Mouse (Mus musculus) forebrain, postnatal 0 days (tissue): ENCODE data around the gene Clip2. TPM values are rescaled to one million over a fixed set of nuclear protein-coding genes. Genes with fewer than 3 reads are reported as not detected.
"Not testable (repeated sequence)": the region's sequence is repeated elsewhere in the genome, so short reads cannot be mapped to it uniquely, and the experiment has no call there.

Experiments used
- ATAC-seq: fragments of 200-750 bp; cut with Nextera tagmentation; 2 replicates; pipeline ENCODE4 v1.8.0; 2017; ENCODE audit warnings: mild to moderate bottlenecking, moderate library complexity
- DNase-seq: peaks from one replicate; pipeline ENCODE4 v3.0.0-alpha.2; 2015
- H3K27ac ChIP-seq: fragments of 300-500 bp; sonication (generic); 2 replicates; pipeline ENCODE4 v1.5.1; 2014; ENCODE audit warnings: low read depth, mild to moderate bottlenecking, antibody characterized with exemption, low read length, moderate library complexity, mixed read lengths
- H3K27me3 ChIP-seq: fragments of 300-500 bp; sonication (generic); 2 replicates; pipeline ENCODE4 v1.6.1; 2014; ENCODE audit warnings: mild to moderate bottlenecking, low read length, mixed read lengths; ENCODE audit not compliant: insufficient read depth
- H3K36me3 ChIP-seq: fragments of 300-500 bp; sonication (generic); 2 replicates; pipeline ENCODE4 v1.6.1; 2014; ENCODE audit warnings: mild to moderate bottlenecking, moderate library complexity; ENCODE audit not compliant: insufficient read depth
- H3K4me1 ChIP-seq: fragments of 300-500 bp; sonication (generic); 2 replicates; pipeline ENCODE4 v1.6.1; 2014; ENCODE audit warnings: antibody characterized with exemption; ENCODE audit not compliant: insufficient read depth
- H3K4me2 ChIP-seq: fragments of 300-500 bp; sonication (generic); 2 replicates; pipeline ENCODE4 v1.6.1; 2014; ENCODE audit warnings: low read depth, mild to moderate bottlenecking, moderate library complexity
- H3K4me3 ChIP-seq: fragments of 300-500 bp; sonication (generic); 2 replicates; pipeline ENCODE4 v1.5.1; 2014; ENCODE audit warnings: low read depth, low read length, mixed read lengths
- H3K9ac ChIP-seq: fragments of 300-500 bp; sonication (generic); 2 replicates; pipeline ENCODE4 v1.6.1; 2014; ENCODE audit warnings: mild to moderate bottlenecking
- H3K9me3 ChIP-seq: fragments of 300-500 bp; sonication (generic); 2 replicates; pipeline ENCODE4 v1.6.1; 2016; ENCODE audit warnings: low read length
- CTCF ChIP-seq: sonication (generic); IDR thresholded peaks from 2 replicates; pipeline ENCODE4 v1.5.1; 2016; ENCODE audit warnings: antibody characterized with exemption, control low read depth, low read depth
- WGBS: fragments of 180-500 bp; shearing (Covaris S2); extraction: QIAGEN DNeasy Blood & Tissue Kit; methylation state at CpG from one replicate; pipeline ENCODE4 v1.1.7; 2014; 5-methylcytosine and 5-hydroxymethylcytosine counted together
- polyA plus RNA-seq: library from polyadenylated mRNA; unstranded; fragments of >200 nt; fragmentation: Nextera tagmentation; extraction: Ambion mirVana; gene quantifications from 2 replicates; pipeline ENCODE4 v1.2.1, GENCODE M21; 2015
- total RNA-seq: library from RNA; depleted of rRNA; stranded (reverse); fragments of >200 nt; gene quantifications from 2 replicates; pipeline ENCODE4 v1.2.3, GENCODE M21; 2014

Clip2 gene
- total and polyA plus RNA-seq, 2 experiments from 2014 or later = 14.5 to 162 TPM

- H3K27me3 ChIP-seq = no peaks in the 10 kb centered on the region
- no peaks in the 10 kb centered on the region for H3K4me1 ChIP-seq
- H3K36me3 ChIP-seq = peaks cover 14% of the 10 kb centered on the region
- no peak overlapping the region for H3K4me2 ChIP-seq
- H3K9ac ChIP-seq = no peak overlapping the region
- DNase-seq (no peak), ATAC-seq (no peak)
- no peak for TF ChIP-seq CTCF
- H3K4me3 ChIP-seq = no peak overlapping the region
- 79% methylated on average over 7 of the region's 7 CpGs for whole genome bisulfite sequencing
- H3K9me3 ChIP-seq = no peaks in the 10 kb centered on the region
- H3K27ac ChIP-seq = no peak overlapping the region
These were observed 67.0 kb downstream of the Clip2 start for GRCm38 (mm10) chr5:134485183-134485730.

DNA sequence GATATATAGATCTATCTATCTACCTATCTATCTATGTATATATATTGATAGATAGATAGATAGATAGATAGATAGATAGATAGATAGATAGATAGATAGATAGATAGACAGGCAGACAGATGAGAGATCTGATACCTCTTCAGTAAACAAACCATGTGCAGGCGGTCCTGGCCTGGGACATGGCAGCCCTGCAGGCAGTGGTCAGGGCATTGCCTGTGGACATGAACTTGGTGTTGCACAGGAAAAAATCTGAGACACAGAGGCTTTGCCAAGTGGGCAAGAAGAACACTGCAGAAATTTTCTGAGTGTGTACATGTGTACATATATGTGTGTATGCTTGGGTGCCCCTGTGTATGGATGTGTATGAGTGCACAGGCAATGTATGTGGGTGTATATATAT is 68.9 kb downstream of the Clip2 start:
- H3K4me3 ChIP-seq = no peak overlapping the region
- no peak for DNase-seq
- no peaks in the 10 kb centered on the region for H3K36me3 ChIP-seq
- H3K9me3 ChIP-seq = no peaks in the 10 kb centered on the region
- no peak overlapping the region for H3K4me2 ChIP-seq
- 87% methylated on average over 1 of the region's 1 CpGs for WGBS
- H3K4me1 ChIP-seq = no peaks in the 10 kb centered on the region
- no peaks in the 10 kb centered on the region for H3K27me3 ChIP-seq
- ATAC-seq = no peak
- TF ChIP-seq CTCF = no peak
- no peak overlapping the region for H3K9ac ChIP-seq
- no peak overlapping the region for H3K27ac ChIP-seq

DNA sequence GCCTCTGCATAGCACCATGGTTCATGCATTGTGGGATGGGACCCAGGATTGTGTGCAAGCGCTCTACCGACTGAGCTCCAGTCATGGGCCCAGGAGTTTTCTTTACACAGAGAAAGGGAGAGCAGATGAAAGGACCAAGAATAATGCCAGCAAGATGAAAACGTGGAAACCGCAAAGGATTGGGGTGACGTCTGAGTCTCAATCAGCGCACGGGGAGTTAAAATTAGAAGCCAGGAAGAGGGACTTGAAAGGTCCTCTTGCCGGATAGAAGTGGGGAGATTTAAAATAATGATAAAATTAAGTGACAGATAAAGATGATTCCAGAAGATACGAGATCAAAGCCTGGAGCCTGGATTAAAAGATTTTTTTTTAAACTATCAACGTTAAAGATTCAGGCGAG is 69.9 kb downstream of the Clip2 start:
- H3K4me2 ChIP-seq = no peak overlapping the region
- no peaks in the 10 kb centered on the region for H3K36me3 ChIP-seq
- H3K27me3 ChIP-seq = no peaks in the 10 kb centered on the region
- no peaks in the 10 kb centered on the region for H3K9me3 ChIP-seq
- H3K4me3 ChIP-seq = no peak overlapping the region
- TF ChIP-seq CTCF = no peak
- H3K9ac ChIP-seq = no peak overlapping the region
- H3K4me1 ChIP-seq = no peaks in the 10 kb centered on the region
- WGBS = 43% methylated on average over 11 of the region's 11 CpGs
- ATAC-seq (no peak), DNase-seq (no peak)
- no peak overlapping the region for H3K27ac ChIP-seq

DNA sequence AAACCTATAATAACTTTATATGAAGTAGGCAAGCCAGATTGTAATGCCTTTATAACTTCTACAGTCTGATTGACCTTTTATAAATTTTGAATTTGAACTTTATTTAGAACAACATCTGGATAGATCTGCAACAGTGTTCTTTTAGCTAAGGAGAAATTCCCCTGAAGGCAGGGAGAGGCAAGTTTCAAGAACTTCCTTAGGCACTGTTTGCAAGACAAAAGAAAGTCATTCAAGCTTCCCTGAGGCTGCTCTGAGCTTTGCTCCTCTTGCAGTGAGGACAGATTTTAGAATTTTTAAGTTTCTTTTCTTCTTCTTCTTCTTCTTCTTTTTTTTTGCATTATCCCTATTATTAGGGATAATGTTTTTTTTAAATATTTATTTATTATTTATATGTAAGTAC is 73.3 kb downstream of the Clip2 start:
- not testable (repeated sequence) for DNase-seq, H3K9ac ChIP-seq, ATAC-seq

DNA sequence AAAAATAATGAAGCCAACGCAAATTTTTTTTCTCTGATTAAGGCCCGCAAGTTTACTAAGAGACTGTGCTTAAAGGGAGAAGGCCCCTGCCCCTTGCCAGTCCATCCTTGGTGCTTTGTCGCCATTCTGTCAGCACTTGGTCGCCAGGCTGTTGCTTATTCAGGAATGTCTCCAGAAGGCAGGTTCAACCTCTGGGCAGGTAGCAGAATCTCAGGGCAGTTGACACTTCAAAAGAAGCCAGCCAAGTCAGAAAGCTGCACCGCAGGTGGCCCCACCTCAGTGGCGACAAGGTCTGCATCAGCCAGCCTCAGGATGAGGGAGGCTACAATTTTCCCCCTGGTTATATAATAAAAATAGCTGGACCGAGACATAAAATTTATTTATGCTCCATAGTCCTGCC is 76.5 kb downstream of the Clip2 start:
- 90% methylated on average over 7 of the region's 7 CpGs for WGBS

More for the DNA sequence above, 73.3 kb downstream of the Clip2 start:
- H3K4me2 ChIP-seq, H3K27ac ChIP-seq, H3K27me3 ChIP-seq, H3K36me3 ChIP-seq, H3K4me1 ChIP-seq, H3K4me3 ChIP-seq, H3K9me3 ChIP-seq: not testable (repeated sequence)

GRCm38 (mm10) chr5:134475006-134475605 is 77.1 kb downstream of the Clip2 start:
- ATAC-seq (no peak), DNase-seq (no peak)
- H3K9me3 ChIP-seq = no peaks in the 10 kb centered on the region
- no peak overlapping the region for H3K4me2 ChIP-seq
- H3K27ac ChIP-seq = no peak overlapping the region
- no peaks in the 10 kb centered on the region for H3K4me1 ChIP-seq
- no peaks in the 10 kb centered on the region for H3K27me3 ChIP-seq
- H3K4me3 ChIP-seq = no peak overlapping the region
- 94% methylated on average over 6 of the region's 6 CpGs for WGBS
- no peak overlapping the region for H3K9ac ChIP-seq
- no peak for TF ChIP-seq CTCF
- no peaks in the 10 kb centered on the region for H3K36me3 ChIP-seq

More for the DNA sequence above, 76.5 kb downstream of the Clip2 start:
- not testable (repeated sequence) for H3K9me3 ChIP-seq, H3K4me1 ChIP-seq, H3K27ac ChIP-seq, H3K4me2 ChIP-seq, H3K4me3 ChIP-seq, ATAC-seq, H3K9ac ChIP-seq, H3K27me3 ChIP-seq, DNase-seq, H3K36me3 ChIP-seq

DNA sequence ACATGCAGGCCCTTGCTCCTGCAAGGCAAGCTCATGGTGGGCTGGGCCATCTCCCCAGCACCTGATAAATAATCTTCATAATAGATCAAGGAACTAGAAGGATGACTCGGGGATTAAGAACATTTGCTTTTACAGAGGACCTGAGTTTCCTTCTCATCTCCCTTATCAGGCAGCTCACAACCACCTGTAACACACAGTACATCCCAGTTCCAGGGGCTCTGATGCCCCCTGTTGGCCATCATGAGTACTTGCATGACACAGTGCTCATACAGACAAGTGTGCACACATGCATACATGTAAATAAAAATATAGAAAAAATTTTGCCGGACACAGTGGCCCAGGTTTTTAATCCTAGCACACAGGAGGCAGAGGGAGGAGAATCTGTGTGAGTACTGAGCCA is 78.3 kb downstream of the Clip2 start:
- Histone ChIP-seq H3K27ac (no peak overlapping the region), H3K36me3 (no peaks in the 10 kb centered on the region), H3K9ac (no peak overlapping the region), H3K27me3 (no peaks in the 10 kb centered on the region), H3K4me3 (no peak overlapping the region), H3K9me3 (no peaks in the 10 kb centered on the region), H3K4me2 (no peak overlapping the region), H3K4me1 (no peaks in the 10 kb centered on the region)
- 93% methylated on average over 2 of the region's 2 CpGs for WGBS
- ATAC-seq = no peak
- TF ChIP-seq CTCF = peak; percentile 60
- no peak for DNase-seq
